Mouse (Mus musculus) embryonic facial prominence, embryonic 11.5 days (tissue): ENCODE results near the gene Gnai3. TPM values are rescaled to one million over a fixed set of nuclear protein-coding genes. Genes with fewer than 3 reads are reported as not detected.

ENCODE experiments used
- ATAC-seq: fragments of 200-750 bp; cut with Nextera tagmentation; replicated peaks from 2 replicates; pipeline ENCODE4 v1.8.0; 2017; ENCODE audit warnings: low read depth; ENCODE audit not compliant: insufficient number of reproducible peaks, low FRiP score, low TSS enrichment
- DNase-seq: peaks from one replicate; pipeline ENCODE4 v3.0.0-alpha.2; 2015; ENCODE audit warnings: low spot score
- H3K27ac ChIP-seq: fragments of 300-500 bp; sonication (generic); replicated peaks from 2 replicates; pipeline ENCODE4 v1.5.1; 2014; ENCODE audit warnings: mild to moderate bottlenecking, low read depth, low read length, control low read depth
- H3K27me3 ChIP-seq: fragments of 300-500 bp; sonication (generic); 2 replicates; pipeline ENCODE4 v1.6.1; 2014; ENCODE audit warnings: mild to moderate bottlenecking, low read length, moderate library complexity, mixed read lengths; ENCODE audit not compliant: control insufficient read depth, insufficient read depth
- H3K36me3 ChIP-seq: fragments of 300-500 bp; sonication (generic); replicated peaks from 2 replicates; pipeline ENCODE4 v1.6.1; 2014; ENCODE audit warnings: low read depth, mild to moderate bottlenecking, low read length, moderate library complexity, mixed read lengths; ENCODE audit not compliant: control insufficient read depth, insufficient read depth
- H3K4me1 ChIP-seq: fragments of 300-500 bp; sonication (generic); 2 replicates; pipeline ENCODE4 v1.6.1; 2014; ENCODE audit warnings: low read length, mixed read lengths; ENCODE audit not compliant: control insufficient read depth, insufficient read depth
- H3K4me2 ChIP-seq: fragments of 300-500 bp; sonication (generic); 2 replicates; pipeline ENCODE4 v1.6.1; 2014; ENCODE audit warnings: low read depth, mild to moderate bottlenecking, control low read depth, low read length, moderate library complexity
- H3K4me3 ChIP-seq: fragments of 300-500 bp; sonication (generic); 2 replicates; pipeline ENCODE4 v1.5.1; 2014; ENCODE audit warnings: low read depth, low read length, control low read depth
- H3K9ac ChIP-seq: fragments of 300-500 bp; sonication (generic); replicated peaks from 2 replicates; pipeline ENCODE4 v1.6.1; 2014; ENCODE audit warnings: mild to moderate bottlenecking, control low read depth, low read length
- H3K9me3 ChIP-seq: fragments of 300-500 bp; sonication (generic); replicated peaks from 2 replicates; pipeline ENCODE4 v1.6.1; 2016; ENCODE audit warnings: mild to moderate bottlenecking, low read length, inconsistent platforms, mixed read lengths; ENCODE audit not compliant: control insufficient read depth
- WGBS: fragments of 180-500 bp; shearing (Covaris S2); extraction: QIAGEN DNeasy Blood & Tissue Kit; methylation state at CpG from one replicate; pipeline ENCODE4 v1.1.7; 2014; 5-methylcytosine and 5-hydroxymethylcytosine counted together
- polyA plus RNA-seq: library from polyadenylated mRNA; unstranded; fragments of >200 nt; fragmentation: Nextera tagmentation; extraction: Ambion mirVana; gene quantifications from 2 replicates; pipeline ENCODE4 v1.2.1, GENCODE M21; 2014

The Gnai3 gene
- polyA plus RNA-seq, 1 experiment from 2014 or later: 242 TPM

DNA sequence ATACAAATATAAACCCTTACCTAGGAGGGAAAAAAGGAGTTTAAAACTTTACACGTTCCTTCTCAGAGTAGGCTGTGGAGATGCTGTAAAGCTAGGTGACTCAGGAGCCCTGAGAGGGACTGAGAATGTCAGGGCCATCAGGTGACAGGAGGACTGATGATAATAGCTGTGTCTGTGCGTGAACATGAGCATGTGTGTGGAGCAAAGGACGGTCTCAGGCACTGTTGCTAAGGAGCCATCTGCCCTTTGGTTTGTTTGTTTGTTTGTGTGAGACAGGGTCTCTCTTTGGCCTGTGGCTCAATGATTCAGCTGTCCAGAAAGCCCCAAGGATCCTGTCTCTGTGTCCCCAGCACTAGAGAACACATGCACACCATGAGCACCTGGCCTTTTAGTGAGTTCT lies 24.8 kb downstream of the Gnai3 start:
- no peaks in the 10 kb centered on the region for H3K27me3 ChIP-seq
- no peak overlapping the region for H3K9ac ChIP-seq
- ATAC-seq (no peak), DNase-seq (no peak)
- H3K4me1 ChIP-seq: no peaks in the 10 kb centered on the region
- H3K4me3 ChIP-seq: no peak overlapping the region
- H3K9me3 ChIP-seq: no peaks in the 10 kb centered on the region
- 82% methylated on average over 3 of the region's 3 CpGs for WGBS
- peaks cover 3% of the 10 kb centered on the region for H3K36me3 ChIP-seq
- H3K4me2 ChIP-seq: no peak overlapping the region
- no peak overlapping the region for H3K27ac ChIP-seq

DNA sequence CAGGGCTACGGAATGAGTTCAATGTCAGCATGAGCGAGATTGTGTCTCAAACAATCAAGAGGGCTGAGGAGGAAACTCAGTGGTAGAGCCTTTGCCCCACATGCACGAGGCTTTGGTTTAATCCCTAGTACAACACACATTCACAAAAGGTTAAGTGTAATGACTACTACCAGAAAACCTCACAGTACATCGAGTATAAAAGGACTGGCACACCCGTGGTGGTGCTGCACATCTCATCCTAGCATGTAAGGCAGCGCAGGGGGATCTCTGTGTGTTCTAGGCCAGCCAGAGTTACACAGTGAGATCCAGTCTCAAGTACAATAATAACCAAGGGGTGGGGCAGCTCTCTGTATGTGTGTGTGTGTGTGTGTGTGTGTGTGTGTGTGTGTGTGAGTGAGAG lies 28.5 kb downstream of the Gnai3 start:
- ATAC-seq: no peak
- 95% methylated on average over 6 of the region's 6 CpGs for WGBS
- Histone ChIP-seq H3K4me3 (no peak overlapping the region), H3K27ac (no peak overlapping the region), H3K4me2 (no peak overlapping the region), H3K27me3 (no peaks in the 10 kb centered on the region), H3K4me1 (no peaks in the 10 kb centered on the region), H3K9ac (no peak overlapping the region), H3K36me3 (peaks cover 8% of the 10 kb centered on the region), H3K9me3 (no peaks in the 10 kb centered on the region)
- DNase-seq: no peak

DNA sequence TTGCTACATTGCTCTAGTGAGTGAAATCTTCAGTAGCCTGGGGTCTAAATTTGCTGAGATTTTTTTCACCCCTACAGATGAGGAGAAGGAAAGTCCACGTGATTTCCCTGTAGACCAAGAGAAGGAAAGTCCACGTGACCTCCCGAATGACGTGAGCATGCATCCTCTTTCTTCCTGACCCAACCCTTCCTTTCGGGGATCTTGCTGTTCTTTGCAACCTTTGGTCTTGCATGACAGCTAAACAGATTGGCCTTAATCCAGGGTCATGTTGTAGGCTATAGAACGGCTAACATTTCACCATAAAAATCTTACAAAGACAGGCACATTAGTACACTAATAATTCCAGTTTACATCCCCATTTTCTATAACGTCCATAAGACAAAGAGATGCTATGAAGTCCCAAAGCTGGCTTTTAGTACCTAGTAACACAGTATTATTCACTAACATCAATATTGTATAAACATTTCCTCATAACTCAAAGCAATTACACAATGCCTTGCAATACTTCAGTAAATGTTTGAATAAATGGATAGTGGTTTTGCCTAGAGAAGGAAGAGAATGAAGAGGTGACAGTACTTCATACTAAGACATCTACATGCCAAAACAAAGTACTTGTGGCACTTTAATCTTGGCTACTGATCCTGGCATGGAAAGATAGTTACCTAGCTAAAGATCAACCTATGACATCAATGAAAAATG lies 32.2 kb downstream of the Gnai3 start:
- 92% methylated on average over 7 of the region's 7 CpGs for WGBS
- no peak overlapping the region for H3K4me3 ChIP-seq
- no peak overlapping the region for H3K27ac ChIP-seq
- H3K9ac ChIP-seq: no peak overlapping the region
- no peaks in the 10 kb centered on the region for H3K27me3 ChIP-seq
- ATAC-seq: no peak
- peaks cover 10% of the 10 kb centered on the region for H3K36me3 ChIP-seq
- H3K9me3 ChIP-seq: no peaks in the 10 kb centered on the region
- no peaks in the 10 kb centered on the region for H3K4me1 ChIP-seq
- DNase-seq: no peak
- no peak overlapping the region for H3K4me2 ChIP-seq

DNA sequence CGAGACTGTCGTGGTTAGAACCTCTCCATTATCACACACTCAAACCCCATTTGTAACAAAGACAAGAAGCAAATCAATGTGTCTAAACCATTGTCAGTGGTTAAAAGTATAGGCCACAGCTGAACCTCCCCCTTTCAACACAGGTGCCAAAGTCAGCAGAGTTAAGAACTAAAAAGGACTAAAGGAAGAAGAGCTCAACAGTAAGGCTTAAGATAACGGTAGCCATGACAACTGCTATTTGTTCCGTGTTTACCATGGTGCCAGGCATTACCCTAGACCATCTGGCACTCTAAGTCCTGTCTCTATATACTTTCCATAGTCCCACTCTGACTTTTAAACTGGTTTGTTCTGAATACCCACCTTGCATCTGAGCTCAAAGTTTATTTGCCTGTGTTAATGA lies 33.3 kb downstream of the Gnai3 start:
- H3K36me3 ChIP-seq: peaks cover 10% of the 10 kb centered on the region
- H3K4me3 ChIP-seq: no peak overlapping the region
- no peak overlapping the region for H3K4me2 ChIP-seq
- H3K4me1 ChIP-seq: no peaks in the 10 kb centered on the region
- no peaks in the 10 kb centered on the region for H3K9me3 ChIP-seq
- H3K27me3 ChIP-seq: no peaks in the 10 kb centered on the region
- 84% methylated on average over 4 of the region's 4 CpGs for WGBS
- H3K9ac ChIP-seq: no peak overlapping the region
- H3K27ac ChIP-seq: no peak overlapping the region
- DNase-seq (no peak), ATAC-seq (no peak)

DNA sequence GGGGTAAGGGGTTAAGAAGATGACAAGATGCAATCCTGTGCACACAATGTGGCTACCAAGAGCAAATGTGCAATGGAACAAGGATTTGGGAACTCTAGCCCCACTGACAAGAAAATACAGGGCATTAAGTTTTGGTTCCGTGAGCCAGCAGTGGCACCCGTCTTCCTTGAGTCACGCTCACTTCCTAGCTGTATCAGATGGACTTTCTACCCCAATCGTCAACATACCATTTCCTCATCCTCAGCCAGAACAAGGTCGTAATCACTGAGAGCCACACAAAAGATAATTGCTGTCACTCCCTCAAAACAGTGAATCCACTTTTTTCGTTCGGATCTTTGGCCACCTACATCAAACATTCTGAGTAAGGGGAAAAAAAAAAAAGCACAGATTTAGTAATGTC lies 33.7 kb downstream of the Gnai3 start:
- DNase-seq: no peak
- Histone ChIP-seq H3K4me3 (no peak overlapping the region), H3K27me3 (no peaks in the 10 kb centered on the region), H3K4me2 (no peak overlapping the region), H3K27ac (no peak overlapping the region), H3K36me3 (peaks cover 9% of the 10 kb centered on the region), H3K9me3 (no peaks in the 10 kb centered on the region), H3K9ac (no peak overlapping the region), H3K4me1 (no peaks in the 10 kb centered on the region)
- WGBS: 86% methylated on average over 7 of the region's 7 CpGs
- no peak for ATAC-seq

DNA sequence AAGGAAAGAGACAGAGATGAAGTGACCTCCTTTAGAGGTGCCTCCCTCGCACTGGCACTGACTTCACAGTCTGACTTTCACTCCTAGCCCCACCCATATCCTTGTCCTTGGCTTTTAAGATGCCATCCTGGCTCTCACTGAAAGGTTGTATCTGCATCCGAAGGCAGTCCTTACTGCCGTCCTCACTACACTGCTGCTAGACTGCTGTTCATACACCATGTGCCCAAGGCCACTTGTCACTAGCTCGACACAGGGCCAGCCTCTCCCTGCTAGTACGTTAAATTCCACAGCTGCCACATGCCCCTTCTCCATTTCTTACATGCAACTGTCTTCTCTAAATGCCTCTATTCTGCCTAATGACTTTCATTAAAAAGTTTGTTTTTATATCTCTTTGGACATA lies 34.6 kb downstream of the Gnai3 start:
- no peak overlapping the region for H3K4me3 ChIP-seq
- no peak overlapping the region for H3K4me2 ChIP-seq
- peaks cover 7% of the 10 kb centered on the region for H3K36me3 ChIP-seq
- WGBS: 96% methylated on average over 5 of the region's 5 CpGs
- no peaks in the 10 kb centered on the region for H3K4me1 ChIP-seq
- ATAC-seq: no peak
- no peak overlapping the region for H3K9ac ChIP-seq
- H3K9me3 ChIP-seq: no peaks in the 10 kb centered on the region
- no peaks in the 10 kb centered on the region for H3K27me3 ChIP-seq
- no peak overlapping the region for H3K27ac ChIP-seq
- no peak for DNase-seq

DNA sequence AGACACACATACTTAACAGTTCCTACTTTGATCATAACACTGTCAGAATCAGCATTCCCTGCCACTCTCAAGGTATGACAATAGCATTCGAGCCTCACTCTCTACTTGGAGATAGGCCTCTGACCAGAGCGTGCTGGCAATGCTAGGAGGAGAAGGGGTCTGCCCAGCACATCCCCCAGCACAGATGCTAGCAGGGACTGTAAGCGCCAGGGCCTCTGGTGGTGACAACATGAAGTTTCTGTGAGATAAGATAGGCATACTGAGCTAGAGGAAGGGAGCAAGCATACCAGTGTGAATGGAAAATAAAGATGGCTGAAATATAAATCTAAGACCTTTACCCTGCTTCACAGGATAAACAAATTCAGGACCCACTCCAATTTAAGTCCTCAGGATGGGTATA lies 40.7 kb downstream of the Gnai3 start:
- 82% methylated on average over 3 of the region's 3 CpGs for WGBS
- no peak overlapping the region for H3K9ac ChIP-seq
- H3K27me3 ChIP-seq: no peaks in the 10 kb centered on the region
- ATAC-seq: no peak; the same call in 1 of the 2 replicates
- no peaks in the 10 kb centered on the region for H3K4me1 ChIP-seq
- no peaks in the 10 kb centered on the region; the same call in 1 of the 2 replicates for H3K36me3 ChIP-seq
- H3K9me3 ChIP-seq: no peaks in the 10 kb centered on the region
- no peak overlapping the region for H3K27ac ChIP-seq
- no peak overlapping the region for H3K4me2 ChIP-seq
- DNase-seq: no peak
- H3K4me3 ChIP-seq: no peak overlapping the region

DNA sequence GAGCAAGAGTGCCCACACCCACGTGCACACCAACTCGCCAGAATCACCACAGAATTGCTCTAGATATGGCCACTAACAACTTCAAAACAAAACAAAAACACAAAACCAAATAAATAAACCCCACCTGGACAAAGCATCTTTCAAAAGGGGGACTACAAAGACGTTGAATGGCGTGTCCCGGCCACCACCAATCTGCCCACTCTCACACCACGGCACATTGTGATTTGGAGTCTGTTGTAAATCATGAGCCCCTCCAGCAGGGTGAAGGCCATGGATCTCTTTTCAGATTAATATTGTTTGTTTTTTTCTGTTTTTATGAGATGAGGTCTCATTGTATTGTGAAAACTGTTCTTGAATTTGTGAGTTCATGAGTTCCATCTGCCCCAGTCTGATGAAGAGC lies 43.9 kb downstream of the Gnai3 start:
- ATAC-seq: no peak
- no peaks in the 10 kb centered on the region for H3K27me3 ChIP-seq

More for the DNA sequence above, 43.9 kb downstream of the Gnai3 start:
- Histone ChIP-seq H3K36me3 (no peaks in the 10 kb centered on the region), H3K9me3 (no peaks in the 10 kb centered on the region), H3K9ac (no peak overlapping the region), H3K27ac (no peak overlapping the region), H3K4me2 (no peak overlapping the region), H3K4me3 (no peak overlapping the region), H3K4me1 (no peaks in the 10 kb centered on the region)
- WGBS: 92% methylated on average over 6 of the region's 6 CpGs
- DNase-seq: no peak
